In genomic region chr6:92921843-92922242, GRCm38 (mm10) we compare ENCODE assay signal across 13 mouse cellular contexts. TPM values are rescaled to one million over a fixed set of nuclear protein-coding genes. Genes with fewer than 3 reads are reported as not detected.
A peak's percentile ranks its signal among the peaks of the same experiment; 100 is the strongest.
DNase-seq lines count a peak whose midpoint lies in the region; ATAC-seq and TF ChIP-seq lines count a peak whose summit lies in the region.
"Had no signal": no experiment of that assay in that cellular context is flagged by ENCODE, and none has a peak within 500 bp of the region (broad histone marks: within the 10 kb centered on the region; RNA-seq: fewer than 3 reads in every experiment).

No protein-coding gene starts in this region.

- ATAC-seq in midbrain, embryonic 11.5 days (ENCODE audit: low FRiP score): no peak
- ATAC-seq in midbrain, embryonic 16.5 days: no peak
- ATAC-seq in kidney, postnatal 0 days (replicated peaks; ENCODE audit: low FRiP score, low read depth): peak; percentile 83
- ATAC-seq in forebrain, embryonic 13.5 days: no peak
- no peak for ATAC-seq in forebrain, embryonic 14.5 days

- no peaks in the 10 kb centered on the region for H3K4me1 ChIP-seq in midbrain, embryonic 11.5 days (ENCODE audit: control insufficient read depth, insufficient read depth, low read length)
- H3K4me1 ChIP-seq in midbrain, embryonic 16.5 days (ENCODE audit: control insufficient read depth, insufficient read depth, low read length): no peaks in the 10 kb centered on the region
- H3K4me1 ChIP-seq in kidney, postnatal 0 days (replicated peaks; ENCODE audit: insufficient read depth, low read length): peaks cover 19% of the 10 kb centered on the region
- no peaks in the 10 kb centered on the region for H3K4me1 ChIP-seq in forebrain, embryonic 13.5 days
- H3K4me1 ChIP-seq in forebrain, embryonic 14.5 days (ENCODE audit: control insufficient read depth, insufficient read depth, low read length): no peaks in the 10 kb centered on the region
- H3K4me1 ChIP-seq: hindbrain, embryonic 12.5 days had no signal

- no peak overlapping the region for H3K4me2 ChIP-seq in midbrain, embryonic 11.5 days
- no peak overlapping the region for H3K4me2 ChIP-seq in midbrain, embryonic 16.5 days (ENCODE audit: low read length)
- H3K4me2 ChIP-seq in kidney, postnatal 0 days (ENCODE audit: low read length): 0 out of 2 replicates have a peak overlapping the region, but pooled peaks have one; percentile 21
- H3K4me2 ChIP-seq in forebrain, embryonic 13.5 days: no peak overlapping the region
- no peak overlapping the region for H3K4me2 ChIP-seq in forebrain, embryonic 14.5 days (ENCODE audit: low read length)
- H3K4me2 ChIP-seq: hindbrain, embryonic 12.5 days; limb, embryonic 12.5 days had no signal

- H3K9ac ChIP-seq in midbrain, embryonic 11.5 days (ENCODE audit: low read length): no peak overlapping the region
- no peak overlapping the region for H3K9ac ChIP-seq in midbrain, embryonic 16.5 days (ENCODE audit: low read depth, low read length)
- no peak overlapping the region for H3K9ac ChIP-seq in kidney, postnatal 0 days (ENCODE audit: low read depth, low read length)
- no peak overlapping the region for H3K9ac ChIP-seq in forebrain, embryonic 13.5 days
- no peak overlapping the region for H3K9ac ChIP-seq in forebrain, embryonic 14.5 days (ENCODE audit: low read length)
- H3K9ac ChIP-seq: hindbrain, embryonic 12.5 days; limb, embryonic 12.5 days had no signal

- H3K27me3 ChIP-seq in midbrain, embryonic 11.5 days (ENCODE audit: control insufficient read depth, insufficient read depth, low read length): no peaks in the 10 kb centered on the region
- no peaks in the 10 kb centered on the region for H3K27me3 ChIP-seq in midbrain, embryonic 16.5 days (ENCODE audit: control insufficient read depth, insufficient read depth, low read depth, low read length)
- no peaks in the 10 kb centered on the region for H3K27me3 ChIP-seq in kidney, postnatal 0 days (ENCODE audit: insufficient read depth, low read length)
- H3K27me3 ChIP-seq in forebrain, embryonic 13.5 days: no peaks in the 10 kb centered on the region
- H3K27me3 ChIP-seq in forebrain, embryonic 14.5 days (replicated peaks; ENCODE audit: control insufficient read depth, insufficient read depth, low read length): no peaks in the 10 kb centered on the region
- H3K27me3 ChIP-seq: hindbrain, embryonic 12.5 days; limb, embryonic 12.5 days had no signal

- H3K36me3 ChIP-seq in midbrain, embryonic 11.5 days (ENCODE audit: control insufficient read depth, insufficient read depth, low read length): no peaks in the 10 kb centered on the region
- no peaks in the 10 kb centered on the region for H3K36me3 ChIP-seq in midbrain, embryonic 16.5 days (ENCODE audit: control insufficient read depth, insufficient read depth, low read length)
- H3K36me3 ChIP-seq in kidney, postnatal 0 days (ENCODE audit: insufficient read depth, low read length): 0 out of 2 replicates have a peak, but pooled peaks cover 5% of the 10 kb centered on the region
- no peaks in the 10 kb centered on the region for H3K36me3 ChIP-seq in forebrain, embryonic 13.5 days (ENCODE audit: poor library complexity, severe bottlenecking)
- H3K36me3 ChIP-seq in forebrain, embryonic 14.5 days (ENCODE audit: control insufficient read depth, insufficient read depth, low read length): no peaks in the 10 kb centered on the region
- H3K36me3 ChIP-seq: hindbrain, embryonic 12.5 days had no signal

- 67% methylated on average over 4 of the region's 4 CpGs for WGBS in midbrain, embryonic 11.5 days
- 54% methylated on average over 4 of the region's 4 CpGs for WGBS in midbrain, embryonic 16.5 days
- WGBS in kidney, postnatal 0 days: 8% methylated on average over 4 of the region's 4 CpGs
- 40% methylated on average over 4 of the region's 4 CpGs for WGBS in forebrain, embryonic 13.5 days
- WGBS in forebrain, embryonic 14.5 days: 39% methylated on average over 4 of the region's 4 CpGs

- TF ChIP-seq CTCF in kidney, postnatal 0 days (IDR thresholded peaks at IDR 0.05; ENCODE audit: low read depth): no peak

- peak; percentile 14 to 37 for DNase-seq in adrenal gland, adult (ENCODE audit: inconsistent age in 2 of 2, low spot score in 1 of 2)
- DNase-seq in adrenal gland, adult 8-10 months: no peak
- DNase-seq in midbrain, embryonic 11.5 days (ENCODE audit: low spot score, missing footprints): peak; percentile 59
- DNase-seq in kidney, postnatal 0 days (ENCODE audit: low spot score): peak; percentile 44
- DNase-seq in testis, postnatal 14 days (ENCODE audit: low spot score): peak; percentile 51
- DNase-seq in forebrain, embryonic 14.5 days (ENCODE audit: low spot score): no peak
- DNase-seq: thymus, postnatal 36 days had no signal

- H3K27ac ChIP-seq in midbrain, embryonic 11.5 days (ENCODE audit: low read depth, low read length): no peak overlapping the region
- H3K27ac ChIP-seq in midbrain, embryonic 16.5 days (ENCODE audit: low read length): no peak overlapping the region
- H3K27ac ChIP-seq in kidney, postnatal 0 days: peak overlapping the region; percentile 84
- H3K27ac ChIP-seq in forebrain, embryonic 13.5 days: no peak overlapping the region
- H3K27ac ChIP-seq in forebrain, embryonic 14.5 days (ENCODE audit: low read depth, low read length): no peak overlapping the region
- H3K27ac ChIP-seq: hindbrain, embryonic 12.5 days; layer of hippocampus, adult 2 months; limb, embryonic 12.5 days; macrophage had no signal

- no peak overlapping the region for H3K4me3 ChIP-seq in midbrain, embryonic 11.5 days (ENCODE audit: low read depth, low read length)
- no peak overlapping the region for H3K4me3 ChIP-seq in midbrain, embryonic 16.5 days (ENCODE audit: low read depth, low read length)
- no peak overlapping the region for H3K4me3 ChIP-seq in kidney, postnatal 0 days (replicated peaks; ENCODE audit: low read depth, low read length)
- no peak overlapping the region for H3K4me3 ChIP-seq in forebrain, embryonic 13.5 days
- no peak overlapping the region for H3K4me3 ChIP-seq in forebrain, embryonic 14.5 days (ENCODE audit: low read depth, low read length)
- H3K4me3 ChIP-seq: hindbrain, embryonic 12.5 days; layer of hippocampus, adult 2 months; limb, embryonic 12.5 days had no signal

- no peaks in the 10 kb centered on the region for H3K9me3 ChIP-seq in midbrain, embryonic 11.5 days (ENCODE audit: control insufficient read depth, low read length)
- H3K9me3 ChIP-seq in midbrain, embryonic 16.5 days (replicated peaks; ENCODE audit: control insufficient read depth, low read length, poor library complexity, severe bottlenecking): no peaks in the 10 kb centered on the region
- H3K9me3 ChIP-seq in kidney, postnatal 0 days (replicated peaks; ENCODE audit: low read length): no peaks in the 10 kb centered on the region
- no peaks in the 10 kb centered on the region for H3K9me3 ChIP-seq in forebrain, embryonic 13.5 days (replicated peaks)
- H3K9me3 ChIP-seq in forebrain, embryonic 14.5 days (replicated peaks; ENCODE audit: control insufficient read depth, low read length): no peaks in the 10 kb centered on the region
- H3K9me3 ChIP-seq: hindbrain, embryonic 12.5 days; limb, embryonic 12.5 days had no signal

RNA-seq across cellular contexts. Expression of gene Adamts9, which starts 21.4 kb away (rescaled TPM):
- total RNA-seq in adrenal gland, adult 8-10 months (2022): 10 to 100 TPM; 15.1 to 22.1 (median 18.6) TPM
- 1.1 TPM in 2 replicates for polyA plus RNA-seq in midbrain, embryonic 11.5 days (2014; fragmentation: Nextera tagmentation; extraction: Ambion mirVana)
- polyA plus RNA-seq in midbrain, embryonic 16.5 days (2015; fragmentation: Nextera tagmentation; extraction: Ambion mirVana): 1.0 and 1.3 TPM in 2 replicates
- 7.6 and 7.9 TPM in 2 replicates for polyA plus RNA-seq in kidney, postnatal 0 days (2015; fragmentation: Nextera tagmentation; extraction: Ambion mirVana)
- 0.89 and 1.4 TPM in 2 replicates for polyA plus RNA-seq in forebrain, embryonic 13.5 days (2015; fragmentation: Nextera tagmentation; extraction: Ambion mirVana)
- 0.85 and 1.1 TPM in 2 replicates for polyA plus RNA-seq in forebrain, embryonic 14.5 days (2014; fragmentation: Nextera tagmentation; extraction: Ambion mirVana)
- polyA plus RNA-seq: macrophage had no signal

RNA-seq across cellular contexts. Expression of gene Gm15737, which starts 52.7 kb away (rescaled TPM):
- total RNA-seq in adrenal gland, adult 8-10 months (2022): under 1 TPM in 1 of 4 experiments, not detected in 3; 0.06 TPM
- not detected in 2 replicates for polyA plus RNA-seq in midbrain, embryonic 11.5 days (2014; fragmentation: Nextera tagmentation; extraction: Ambion mirVana)
- not detected in 2 replicates for polyA plus RNA-seq in midbrain, embryonic 16.5 days (2015; fragmentation: Nextera tagmentation; extraction: Ambion mirVana)
- polyA plus RNA-seq in kidney, postnatal 0 days (2015; fragmentation: Nextera tagmentation; extraction: Ambion mirVana): 0.03 TPM in 1 of 2 replicates, not detected in the other
- polyA plus RNA-seq in forebrain, embryonic 13.5 days (2015; fragmentation: Nextera tagmentation; extraction: Ambion mirVana): not detected in 2 replicates
- polyA plus RNA-seq in forebrain, embryonic 14.5 days (2014; fragmentation: Nextera tagmentation; extraction: Ambion mirVana): not detected in 2 replicates
- total RNA-seq: layer of hippocampus, adult 2 months had no signal
- polyA plus RNA-seq: hindbrain, embryonic 12.5 days; macrophage had no signal

Comparison
In these comparisons a context has a peak if more than half of its experiments do, and no peak if none do; other contexts are left out.
1. DNase-seq: peak in adrenal gland, adult (2 of 2), midbrain, embryonic 11.5 days (single experiment), kidney, postnatal 0 days (single experiment) and testis, postnatal 14 days (single experiment); none in adrenal gland, adult 8-10 months (single experiment) and forebrain, embryonic 14.5 days (single experiment).